Mouse (Mus musculus) MEL (cell line): ENCODE measurements around the gene Nhlrc4. TPM values are rescaled to one million over a fixed set of nuclear protein-coding genes. Genes with fewer than 3 reads are reported as not detected.

Source experiments
- DNase-seq: peaks from one replicate; pipeline ENCODE4 v3.0.0; 2011; ENCODE audit warnings: low read depth, low spot score
- H3K27ac ChIP-seq: 2 replicates; pipeline ENCODE4 v1.5.1; 2012; ENCODE audit warnings: low read depth, mild to moderate bottlenecking, control low read depth, low read length, moderate library complexity; ENCODE audit not compliant: control insufficient read depth
- H3K27me3 ChIP-seq, 2 experiments: fragments of 150-350 bp in 1 of 2; sonication (generic) in 1 of 2; 2 replicates each; pipeline ENCODE4 v1.6.1; 2012; ENCODE audit warnings: low read length in 2 of 2, mild to moderate bottlenecking in 2 of 2, improper control_type of control experiment in 1 of 2, moderate library complexity in 1 of 2; ENCODE audit not compliant: insufficient read depth in 2 of 2, control insufficient read depth in 1 of 2
- H3K36me3 ChIP-seq, 2 experiments: 2 replicates each; pipeline ENCODE4 v1.6.1; 2012 to 2014; ENCODE audit warnings: low read length in 2 of 2, improper control_type of control experiment in 1 of 2, inconsistent platforms in 1 of 2, mild to moderate bottlenecking in 1 of 2; ENCODE audit not compliant: insufficient read depth in 2 of 2, control insufficient read depth in 1 of 2
- H3K4me1 ChIP-seq, 2 experiments: fragments of 150-350 bp in 1 of 2; sonication (generic) in 1 of 2; 2 replicates each; pipeline ENCODE4 v1.6.1; 2012; ENCODE audit warnings: low read length in 2 of 2, improper control_type of control experiment in 1 of 2, mild to moderate bottlenecking in 1 of 2; ENCODE audit not compliant: insufficient read depth in 2 of 2, control insufficient read depth in 1 of 2
- H3K4me3 ChIP-seq, 2 experiments: fragments of 150-350 bp in 1 of 2; sonication (generic) in 1 of 2; 2 replicates each; pipeline ENCODE4 v1.5.1; 2012; ENCODE audit warnings: low read depth in 2 of 2, low read length in 2 of 2, mild to moderate bottlenecking in 2 of 2, moderate library complexity in 2 of 2, control low read depth in 1 of 2, improper control_type of control experiment in 1 of 2; ENCODE audit not compliant: control insufficient read depth in 1 of 2, insufficient read depth in 1 of 2
- H3K79me2 ChIP-seq: 2 replicates; pipeline ENCODE4 v1.6.1; 2012; ENCODE audit warnings: mild to moderate bottlenecking, low read length, moderate library complexity; ENCODE audit not compliant: control insufficient read depth, poor library complexity, insufficient read depth
- H3K9ac ChIP-seq: 2 replicates; pipeline ENCODE4 v1.6.1; 2012; ENCODE audit warnings: low read depth, mild to moderate bottlenecking, control low read depth, low read length, moderate library complexity; ENCODE audit not compliant: control insufficient read depth, poor library complexity, severe bottlenecking
- H3K9me3 ChIP-seq: fragments of 150-350 bp; sonication (generic); replicated peaks from 2 replicates; pipeline ENCODE4 v1.6.1; 2012; ENCODE audit warnings: mild to moderate bottlenecking, low read length, improper control_type of control experiment, moderate library complexity; ENCODE audit not compliant: insufficient read depth
- CHD1 ChIP-seq: IDR thresholded peaks from 2 replicates; pipeline ENCODE4 v1.6.1; 2012; ENCODE audit warnings: low read depth, mild to moderate bottlenecking, inconsistent platforms, low read length, improper control_type of control experiment
- CTCF ChIP-seq, 3 experiments: IDR thresholded peaks in 2 of 3; conservative IDR thresholded peaks in 1 of 3; 2 replicates each; pipeline ENCODE4 v1.5.1; 2011 to 2012; ENCODE audit warnings: low read length in 3 of 3, low read depth in 2 of 3, mild to moderate bottlenecking in 2 of 3, improper control_type of control experiment in 1 of 3, inconsistent platforms in 1 of 3, mixed read lengths in 1 of 3, moderate library complexity in 1 of 3; ENCODE audit not compliant: control insufficient read depth in 1 of 3, insufficient read depth in 1 of 3, poor library complexity in 1 of 3, severe bottlenecking in 1 of 3
- ELF1 ChIP-seq: IDR thresholded peaks from 2 replicates; pipeline ENCODE4 v1.6.1; 2014; ENCODE audit warnings: low read depth, mild to moderate bottlenecking, inconsistent platforms, low read length, improper control_type of control experiment, moderate library complexity
- GABPA ChIP-seq: IDR thresholded peaks from 2 replicates; pipeline ENCODE4 v1.6.1; 2012; ENCODE audit warnings: low read depth, mild to moderate bottlenecking, inconsistent platforms, low read length, improper control_type of control experiment, moderate library complexity
- GATA1 ChIP-seq: IDR thresholded peaks from 2 replicates; pipeline ENCODE4 v1.6.1; 2011; ENCODE audit warnings: low read depth, low read length, improper control_type of control experiment
- HCFC1 ChIP-seq: IDR thresholded peaks from 2 replicates; pipeline ENCODE4 v1.6.1; 2012; ENCODE audit warnings: low read depth, mild to moderate bottlenecking, inconsistent platforms, low read length, improper control_type of control experiment, moderate library complexity
- KAT2A ChIP-seq: conservative IDR thresholded peaks from 2 replicates; pipeline ENCODE4 v1.6.1; 2012; ENCODE audit warnings: low read depth, low read length, improper control_type of control experiment, inconsistent platforms
- MAFK ChIP-seq: IDR thresholded peaks from 2 replicates; pipeline ENCODE4 v1.6.1; 2011; ENCODE audit warnings: low read depth, mild to moderate bottlenecking, low read length, improper control_type of control experiment, borderline replicate concordance
- MAZ ChIP-seq: IDR thresholded peaks from 2 replicates; pipeline ENCODE4 v1.6.1; 2012; ENCODE audit warnings: low read depth, mild to moderate bottlenecking, inconsistent platforms, low read length, improper control_type of control experiment
- MEF2A ChIP-seq: IDR thresholded peaks from 2 replicates; pipeline ENCODE4 v1.6.1; 2014; ENCODE audit warnings: low read depth, mild to moderate bottlenecking, inconsistent platforms, low read length, improper control_type of control experiment; ENCODE audit not compliant: poor library complexity, insufficient replicate concordance, severe bottlenecking; ENCODE audit errors: extremely low read depth
- MYB ChIP-seq: IDR thresholded peaks from 2 replicates; pipeline ENCODE4 v1.6.1; 2011; ENCODE audit warnings: mild to moderate bottlenecking, low read depth, low read length, improper control_type of control experiment
- NELFE ChIP-seq: IDR thresholded peaks from 2 replicates; pipeline ENCODE4 v1.6.1; 2011; ENCODE audit warnings: low read depth, low read length, improper control_type of control experiment
- POLR2AphosphoS2 ChIP-seq: IDR thresholded peaks from 2 replicates; pipeline ENCODE4 v1.6.1; 2011; ENCODE audit warnings: low read length, improper control_type of control experiment
- RCOR1 ChIP-seq: IDR thresholded peaks from 2 replicates; pipeline ENCODE4 v1.6.1; 2012; ENCODE audit warnings: low read depth, mild to moderate bottlenecking, inconsistent platforms, low read length, improper control_type of control experiment
- SMC3 ChIP-seq: IDR thresholded peaks from 2 replicates; pipeline ENCODE4 v1.6.1; 2011; ENCODE audit warnings: low read depth, low read length, improper control_type of control experiment
- TAL1 ChIP-seq: IDR thresholded peaks from 2 replicates; pipeline ENCODE4 v1.6.1; 2012; ENCODE audit warnings: mild to moderate bottlenecking, inconsistent platforms, low read length, moderate library complexity, mixed read lengths
- TCF12 ChIP-seq: IDR thresholded peaks from 2 replicates; pipeline ENCODE4 v1.6.1; 2014; ENCODE audit warnings: low read depth, mild to moderate bottlenecking, inconsistent platforms, low read length, improper control_type of control experiment, moderate library complexity
- UBTF ChIP-seq: IDR thresholded peaks from 2 replicates; pipeline ENCODE4 v1.6.1; 2012; ENCODE audit warnings: low read depth, mild to moderate bottlenecking, inconsistent platforms, low read length, improper control_type of control experiment, moderate library complexity, borderline replicate concordance; ENCODE audit not compliant: insufficient read depth
- USF1 ChIP-seq: IDR thresholded peaks from 2 replicates; pipeline ENCODE4 v1.6.1; 2014; ENCODE audit warnings: low read depth, mild to moderate bottlenecking, inconsistent platforms, low read length, improper control_type of control experiment, moderate library complexity
- USF2 ChIP-seq, 2 experiments: IDR thresholded peaks; 2 replicates each; pipeline ENCODE4 v1.6.1; 2011 to 2012; ENCODE audit warnings: improper control_type of control experiment in 2 of 2, low read length in 2 of 2, borderline replicate concordance in 1 of 2, inconsistent platforms in 1 of 2, low read depth in 1 of 2, mild to moderate bottlenecking in 1 of 2; ENCODE audit not compliant: insufficient read depth in 1 of 2
- ZMIZ1 ChIP-seq: IDR thresholded peaks from 2 replicates; pipeline ENCODE4 v1.6.1; 2012; ENCODE audit warnings: low read depth, mild to moderate bottlenecking, inconsistent platforms, low read length, improper control_type of control experiment, moderate library complexity
- polyA plus RNA-seq, 2 experiments: library from polyadenylated mRNA; stranded (reverse) in 1 of 2; unstranded in 1 of 2; fragments of >175 nt in 1 of 2; fragments of >200 nt in 1 of 2; gene quantifications; 2 replicates each; pipeline versions ENCODE4 v1.2.1 to v1.2.4; 2012; ENCODE audit warnings: low replicate concordance in 2 of 2, low read depth in 1 of 2; ENCODE audit not compliant: insufficient read length in 2 of 2, insufficient read depth in 1 of 2, missing spikeins in 1 of 2
- total RNA-seq: library from RNA; depleted of rRNA; stranded (reverse); fragments of 300-350 nt; gene quantifications from 2 replicates; pipeline ENCODE4 v1.2.3, GENCODE M21; 2012

The Nhlrc4 gene
- total and polyA plus RNA-seq, 3 experiments: 0.19 to 0.23 TPM; not detected in 1

DNA sequence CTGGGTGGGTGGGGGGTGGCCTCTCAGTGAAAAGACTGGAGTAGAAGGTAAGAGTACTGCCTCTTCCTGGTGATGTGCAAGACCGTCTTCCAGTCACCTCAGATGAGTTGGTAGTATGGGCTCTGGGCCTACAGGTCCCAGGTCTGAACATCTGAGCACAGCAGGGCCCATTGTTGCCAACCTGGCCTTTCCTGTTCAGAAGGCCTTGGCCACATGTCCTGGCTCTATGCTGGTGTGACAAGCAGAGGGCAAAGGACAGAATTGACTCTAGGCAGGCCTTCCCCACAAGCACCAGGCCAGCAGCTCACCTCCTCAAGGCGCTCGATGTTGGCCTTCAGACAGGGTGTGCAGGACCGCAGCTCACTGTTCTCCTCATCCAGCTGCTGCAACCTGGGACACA, 47.5 kb upstream of the Nhlrc4 start:
- no peak for DNase-seq
- Histone ChIP-seq H3K27me3 (no peaks in the 10 kb centered on the region), H3K9ac (no peak overlapping the region), H3K4me3 (no peak overlapping the region), H3K79me2 (no peaks in the 10 kb centered on the region), H3K4me1 (peaks cover 2 to 12% of the 10 kb centered on the region in 2 experiments; a peak in 2 of 4 replicates), H3K27ac (no peak overlapping the region), H3K36me3 (peaks cover 0 to 2% of the 10 kb centered on the region in 2 experiments; a peak in 1 of 4 replicates), H3K9me3 (no peaks in the 10 kb centered on the region)
- no peak for TF ChIP-seq KAT2A

DNA sequence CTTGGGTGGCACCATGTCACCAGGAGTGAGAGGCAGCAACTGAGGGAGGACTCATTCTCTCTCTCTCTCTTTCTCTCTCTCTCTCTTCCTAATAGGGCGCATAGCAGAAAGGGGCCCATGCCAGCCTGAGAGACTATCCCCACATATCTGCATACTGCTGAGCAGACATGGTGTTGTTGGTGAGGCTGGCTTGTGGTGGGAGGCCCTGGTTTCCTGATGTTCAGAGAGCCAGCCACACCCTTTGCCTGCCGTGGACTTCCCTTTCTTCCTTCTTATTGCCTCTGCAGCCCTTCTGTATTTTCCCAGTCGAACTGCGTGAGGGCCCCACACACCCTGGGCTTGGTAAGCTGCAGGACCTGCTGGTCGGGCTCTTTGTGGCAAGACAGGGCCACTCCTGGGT, 45.6 kb upstream of the Nhlrc4 start:
- H3K9ac ChIP-seq: no peak overlapping the region
- no peaks in the 10 kb centered on the region for H3K27me3 ChIP-seq
- H3K36me3 ChIP-seq: peaks cover 0 to 2% of the 10 kb centered on the region in 2 experiments; a peak in 1 of 4 replicates
- TF ChIP-seq TAL1: peak; percentile 5; the same call in 1 of the 2 replicates
- TF ChIP-seq SMC3: no peak
- H3K9me3 ChIP-seq: no peaks in the 10 kb centered on the region
- peaks cover 2 to 12% of the 10 kb centered on the region in 2 experiments; a peak in 2 of 4 replicates for H3K4me1 ChIP-seq
- H3K79me2 ChIP-seq: peaks cover 1% of the 10 kb centered on the region; the same call in 1 of the 2 replicates
- no peak overlapping the region; the same call in 1 of the 2 replicates for H3K27ac ChIP-seq
- H3K4me3 ChIP-seq: no peak overlapping the region
- DNase-seq: peak; percentile 68

GRCm38 (mm10) chr17:25985306-25986294, 40.8 kb upstream of the Nhlrc4 start, which contains the start of gene Capn15:
TSS of gene Capn15 (minus strand) at chr17:25985796.
- H3K36me3 ChIP-seq: peaks cover 0 to 13% of the 10 kb centered on the region in 2 experiments; a peak in 2 of 4 replicates
- H3K27ac ChIP-seq: peak within 1 kb of the TSS; percentile 40
- no peaks in the 10 kb centered on the region for H3K27me3 ChIP-seq
- no peaks in the 10 kb centered on the region for H3K9me3 ChIP-seq
- peaks cover 30% of the 10 kb centered on the region for H3K79me2 ChIP-seq
- peak within 1 kb of the TSS; percentile 86 for H3K9ac ChIP-seq
- peak; percentile 92 for DNase-seq
- H3K4me3 ChIP-seq: peak within 1 kb of the TSS; percentile 63 to 69
- peaks cover 6 to 22% of the 10 kb centered on the region in 2 experiments; a peak in 3 of 4 replicates for H3K4me1 ChIP-seq
- TF ChIP-seq RCOR1 (no peak), ZMIZ1 (no peak), UBTF (peak; percentile 92; the same call in 1 of the 2 replicates), TCF12 (0 out of 2 replicates have a peak, but pooled peaks have one; percentile 14), GATA1 (no peak), HCFC1 (peak; percentile 100), CHD1 (no peak), MYB (no peak), MAZ (0 out of 2 replicates have a peak, but pooled peaks have one; percentile 33), USF2 (IDR thresholded peaks at IDR 0.05; ENCODE audit: borderline replicate concordance in 1 of 2, insufficient read depth in 1 of 2, low read depth in 1 of 2, low read length in 2 of 2) (no peak), CTCF (IDR thresholded peaks at IDR 0.05 in 2 of 3, conservative IDR thresholded peaks at IDR 0.05 in 1 of 3; ENCODE audit: control insufficient read depth in 1 of 3, insufficient read depth in 1 of 3, low read depth in 2 of 3, low read length in 3 of 3, poor library complexity in 1 of 3, severe bottlenecking in 1 of 3) (no peak), GABPA (no peak), MAFK (no peak), POLR2AphosphoS2 (peak; percentile 62; the same call in 1 of the 2 replicates), KAT2A (peak; percentile 97), NELFE (peak; percentile 56), ELF1 (peak; percentile 75), MEF2A (no peak), USF1 (0 out of 2 replicates have a peak, but pooled peaks have one; percentile 8), SMC3 (no peak)
